8 mouse cellular contexts compared by ENCODE assay signal in genomic region chr8:117303666-117304065, GRCm38 (mm10). TPM values are rescaled to one million over a fixed set of nuclear protein-coding genes. Genes with fewer than 3 reads are reported as not detected.
DNase-seq lines count a peak whose midpoint lies in the region; ATAC-seq lines count a peak whose summit lies in the region.

No protein-coding gene starts in this region.

- H3K9me3 ChIP-seq in kidney, embryonic 14.5 days (ENCODE audit: control insufficient read depth, low read length): no peaks in the 10 kb centered on the region

- no peak overlapping the region for H3K4me3 ChIP-seq in kidney, embryonic 14.5 days (ENCODE audit: low read length)

- peaks cover 42% of the 10 kb centered on the region for H3K4me1 ChIP-seq in kidney, embryonic 14.5 days (ENCODE audit: control insufficient read depth, insufficient read depth, low read length)

- peak; percentile 34; the same call in 1 of the 2 replicates for ATAC-seq in kidney, embryonic 14.5 days (ENCODE audit: low FRiP score, low TSS enrichment)
- peak; percentile 12 for ATAC-seq in common myeloid progenitor, adult 5-6 weeks (replicated peaks; ENCODE audit: low read depth, poor library complexity, severe bottlenecking)
- ATAC-seq in megakaryocyte-erythroid progenitor cell, adult 5-6 weeks (replicated peaks; ENCODE audit: low FRiP score, low TSS enrichment, poor library complexity, severe bottlenecking): no peak

- WGBS in kidney, embryonic 14.5 days: 31% methylated on average over 9 of the region's 9 CpGs

- no peak for DNase-seq in kidney, adult 8-10 months
- peak; percentile 54 for DNase-seq in CD4-positive, CD25-positive, alpha-beta regulatory T cell, adult 2 months (ENCODE audit: low read depth, low spot score)
- peak; percentile 54 for DNase-seq in lung, postnatal 36 days
- DNase-seq in MN1 (ENCODE audit: low spot score): no peak
- DNase-seq in kidney, postnatal 36 days: no peak

- no peak overlapping the region for H3K4me2 ChIP-seq in kidney, embryonic 14.5 days (replicated peaks; ENCODE audit: low read depth, low read length)

- H3K27me3 ChIP-seq in kidney, embryonic 14.5 days (ENCODE audit: control insufficient read depth, insufficient read depth, low read length): no peaks in the 10 kb centered on the region

- H3K27ac ChIP-seq in kidney, embryonic 14.5 days (ENCODE audit: low read depth, low read length): no peak overlapping the region

- H3K36me3 ChIP-seq in kidney, embryonic 14.5 days (ENCODE audit: control insufficient read depth, insufficient read depth, low read length): no peaks in the 10 kb centered on the region

- H3K9ac ChIP-seq in kidney, embryonic 14.5 days (ENCODE audit: low read depth, low read length): no peak overlapping the region

RNA-seq across cellular contexts. Expression of gene Cmip, which starts 46.8 kb away (rescaled TPM):
- polyA plus RNA-seq in kidney, embryonic 14.5 days (2014; fragmentation: Nextera tagmentation; extraction: Ambion mirVana): 22.9 and 23.7 TPM in 2 replicates
- 20.5 and 29.0 TPM in 2 replicates for total RNA-seq in common myeloid progenitor, adult 5-6 weeks (2017)
- 40.2 and 60.7 TPM in 2 replicates for total RNA-seq in megakaryocyte-erythroid progenitor cell, adult 5-6 weeks (2014; fragmentation: Nextera tagmentation)
- total RNA-seq in megakaryocyte-erythroid progenitor cell, adult 5-6 weeks (2017): 9.3 and 9.6 TPM in 2 replicates

Comparison
In these comparisons a context has a peak if more than half of its experiments do, and no peak if none do; other contexts are left out.
1. DNase-seq: peak in CD4-positive, CD25-positive, alpha-beta regulatory T cell, adult 2 months (single experiment) and lung, postnatal 36 days (single experiment); none in kidney, adult 8-10 months (0 of 2), MN1 (single experiment) and kidney, postnatal 36 days (0 of 2).